Mouse (Mus musculus): ENCODE measurements around the gene Grin2c.

- TF ChIP-seq TAL1 (IDR thresholded peaks at IDR 0.05; ENCODE audit: low read length) (no peak), GATA1 (IDR thresholded peaks at IDR 0.05; ENCODE audit: low read length) (no peak)
Observed at GRCm38 (mm10) chr11:115224889-115225288, 42.2 kb downstream of the Grin2c start.

All from erythroblast, embryonic 14.5 days (primary cell).